8 mouse cellular contexts compared by ENCODE assay signal in the genomic region with DNA sequence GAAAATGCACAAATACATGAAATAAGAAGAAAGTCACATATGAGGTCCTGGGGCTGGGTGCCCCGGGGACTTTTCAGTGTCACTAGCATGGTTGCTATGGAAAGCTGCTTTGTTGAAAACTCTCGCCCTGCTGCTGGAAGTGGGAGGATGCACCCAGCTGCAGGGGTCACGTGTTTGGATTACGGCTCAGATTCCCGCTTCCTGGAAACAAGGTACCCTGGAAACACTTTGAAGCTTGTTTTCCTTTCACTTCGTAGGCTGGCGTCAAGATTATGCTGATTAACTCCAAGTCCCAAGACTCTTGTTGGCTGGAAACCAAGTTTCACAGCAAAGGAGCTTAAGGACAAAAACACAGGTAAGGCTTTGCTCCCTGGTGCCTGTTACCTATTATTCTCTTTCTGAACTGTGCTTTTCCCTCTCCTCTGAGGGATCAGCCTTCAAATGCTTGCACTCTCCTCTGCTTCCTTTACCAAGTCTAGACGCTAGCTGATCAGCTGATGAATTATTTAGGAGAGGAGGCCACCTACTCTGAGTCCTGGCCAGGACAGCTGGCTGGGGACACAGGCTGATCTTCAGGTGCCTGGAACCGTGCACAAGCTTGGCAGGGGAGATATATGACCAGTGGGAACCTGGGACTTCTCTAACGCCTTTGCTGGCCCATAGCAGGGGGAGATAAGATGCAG. TPM values are rescaled to one million over a fixed set of nuclear protein-coding genes. Genes with fewer than 3 reads are reported as not detected.
DNase-seq lines count a peak whose midpoint lies in the region; ATAC-seq lines count a peak whose summit lies in the region.

No protein-coding gene starts in this region.

- peak overlapping the region; percentile 57 for H3K4me2 ChIP-seq in heart, embryonic 16.5 days (ENCODE audit: low read depth, low read length)
- H3K4me2 ChIP-seq in midbrain, embryonic 13.5 days (replicated peaks): peak overlapping the region; percentile 38

- ATAC-seq in heart, embryonic 16.5 days (replicated peaks; ENCODE audit: extremely low read depth, insufficient read depth, low FRiP score): 0 out of 2 replicates have a peak, but pooled peaks have one; percentile 18
- peak; percentile 70 for ATAC-seq in midbrain, embryonic 13.5 days

- DNase-seq in adrenal gland, adult 2 months: peak; percentile 14
- no peak for DNase-seq in adrenal gland, adult 18-20 months (ENCODE audit: low spot score in 2 of 2)
- peak; percentile 77 for DNase-seq in embryo, embryonic 10 days (ENCODE audit: low spot score)
- peak; percentile 39 to 70 for DNase-seq in kidney, postnatal 25 days
- no peak for DNase-seq in B cell, adult 2 months
- DNase-seq in frontal cortex, postnatal 14 days (ENCODE audit: low spot score in 2 of 2): no peak

- H3K4me1 ChIP-seq in heart, embryonic 16.5 days (ENCODE audit: control insufficient read depth, insufficient read depth, low read length): peaks cover 12% of the 10 kb centered on the region
- peaks cover 23% of the 10 kb centered on the region for H3K4me1 ChIP-seq in midbrain, embryonic 13.5 days (replicated peaks)

- peak overlapping the region; percentile 35 for H3K4me3 ChIP-seq in heart, embryonic 16.5 days (ENCODE audit: low read length)
- peak overlapping the region; percentile 5; the same call in 1 of the 2 replicates for H3K4me3 ChIP-seq in midbrain, embryonic 13.5 days (replicated peaks)

- H3K27ac ChIP-seq in heart, embryonic 16.5 days (ENCODE audit: low read length): 0 out of 2 replicates have a peak overlapping the region, but pooled peaks have one; percentile 23
- H3K27ac ChIP-seq in midbrain, embryonic 13.5 days: peak overlapping the region; percentile 48

- H3K27me3 ChIP-seq in heart, embryonic 16.5 days (ENCODE audit: control insufficient read depth, insufficient read depth, low read length): no peaks in the 10 kb centered on the region
- H3K27me3 ChIP-seq in midbrain, embryonic 13.5 days: no peaks in the 10 kb centered on the region

- H3K9me3 ChIP-seq in heart, embryonic 16.5 days (replicated peaks; ENCODE audit: control insufficient read depth, low read length): no peaks in the 10 kb centered on the region
- no peaks in the 10 kb centered on the region for H3K9me3 ChIP-seq in midbrain, embryonic 13.5 days

- no peaks in the 10 kb centered on the region for H3K36me3 ChIP-seq in heart, embryonic 16.5 days (ENCODE audit: control insufficient read depth, insufficient read depth)
- H3K36me3 ChIP-seq in midbrain, embryonic 13.5 days: no peaks in the 10 kb centered on the region

- 7% methylated on average over 10 of the region's 10 CpGs for WGBS in heart, embryonic 16.5 days
- 1% methylated on average over 10 of the region's 10 CpGs for whole genome bisulfite sequencing in midbrain, embryonic 13.5 days

- H3K9ac ChIP-seq in heart, embryonic 16.5 days (ENCODE audit: low read length): peak overlapping the region; percentile 38; the same call in 1 of the 2 replicates
- no peak overlapping the region for H3K9ac ChIP-seq in midbrain, embryonic 13.5 days (replicated peaks)

RNA-seq across cellular contexts. Expression of gene Lrrc18, which starts 3.9 kb away (rescaled TPM):
- under 1 TPM; 0.20 to 0.73 TPM for total RNA-seq in adrenal gland, adult 2 months (2021)
- 0.26 TPM in 1 of 2 replicates, not detected in the other for polyA plus RNA-seq in adrenal gland, adult 2 months (2012; rRNA removed)
- under 1 TPM; 0.70 to 0.76 TPM for total RNA-seq in adrenal gland, adult 18-20 months (2021)
- 0.26 and 0.28 TPM in 2 replicates for polyA plus RNA-seq in heart, embryonic 16.5 days (2015; fragmentation: Nextera tagmentation; extraction: Ambion mirVana)
- 0.35 and 0.43 TPM in 2 replicates for polyA plus RNA-seq in midbrain, embryonic 13.5 days (2015; fragmentation: Nextera tagmentation; extraction: Ambion mirVana)

Comparison
In these comparisons a context has a peak if more than half of its experiments do, and no peak if none do; other contexts are left out.
1. DNase-seq: peak in adrenal gland, adult 2 months (single experiment), embryo, embryonic 10 days (single experiment) and kidney, postnatal 25 days (2 of 2); none in adrenal gland, adult 18-20 months (0 of 2), B cell, adult 2 months (0 of 2) and frontal cortex, postnatal 14 days (0 of 2).